Mouse (Mus musculus): ENCODE results near the gene Ucma. TPM values are rescaled to one million over a fixed set of nuclear protein-coding genes. Genes with fewer than 3 reads are reported as not detected.

Gene Ucma
- polyA plus RNA-seq, 1 experiment from 2014 or later: not detected

DNA sequence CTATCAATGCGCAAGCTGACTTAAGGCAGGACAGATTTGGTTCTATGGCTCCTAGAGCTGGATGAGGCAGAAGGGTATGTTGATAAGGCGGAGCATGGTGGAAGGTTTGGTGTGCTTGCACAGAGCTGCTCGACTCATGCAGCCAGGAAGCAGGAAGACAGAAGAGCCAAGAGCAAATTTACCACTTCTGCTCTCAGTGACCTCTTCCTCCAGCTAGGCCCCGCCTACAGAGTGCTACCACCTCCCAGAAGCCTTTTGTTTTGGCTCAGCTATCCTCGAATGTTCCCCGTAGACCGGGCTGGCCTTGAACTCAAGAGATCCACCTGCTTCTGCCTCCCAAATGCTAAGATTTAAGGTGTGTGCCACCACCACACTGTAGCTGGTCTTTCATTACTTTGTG is 38.7 kb downstream of the Ucma start:
- Histone ChIP-seq H3K27ac (ENCODE audit: low read depth, low read length) (no peak overlapping the region), H3K4me3 (ENCODE audit: low read depth, low read length) (no peak overlapping the region), H3K4me1 (replicated peaks; ENCODE audit: control insufficient read depth, insufficient read depth, low read length) (peaks cover 11% of the 10 kb centered on the region), H3K27me3 (replicated peaks; ENCODE audit: control insufficient read depth, insufficient read depth, low read length) (no peaks in the 10 kb centered on the region), H3K9ac (ENCODE audit: low read depth, low read length) (no peak overlapping the region), H3K36me3 (ENCODE audit: control insufficient read depth, insufficient read depth, low read length) (peaks cover 4% of the 10 kb centered on the region; the same call in 1 of the 2 replicates), H3K9me3 (ENCODE audit: control insufficient read depth, low read length) (no peaks in the 10 kb centered on the region), H3K4me2 (no peak overlapping the region)
- ATAC-seq (replicated peaks; ENCODE audit: low FRiP score): no peak
- DNase-seq (ENCODE audit: low spot score): no peak
- WGBS: 62% methylated on average over 7 of the region's 7 CpGs

DNA sequence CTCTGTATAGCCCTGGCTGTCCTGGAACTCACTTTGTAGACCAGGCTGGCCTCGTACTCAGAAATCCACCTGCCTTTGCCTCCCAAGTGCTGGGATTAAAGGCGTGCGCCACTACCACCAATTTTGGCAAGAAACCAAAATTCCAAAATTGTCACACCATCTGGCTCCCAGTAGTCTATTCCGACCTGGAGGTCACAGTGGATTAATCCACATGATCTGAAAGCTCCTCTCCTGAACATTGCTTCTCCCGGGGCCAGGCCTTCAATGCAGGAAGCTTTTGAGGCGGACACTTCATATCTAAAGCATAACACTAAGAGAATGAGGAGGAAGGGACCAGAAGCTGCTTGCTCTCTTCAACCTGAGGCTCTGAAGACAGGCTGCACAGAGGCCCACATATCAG is 39.6 kb downstream of the Ucma start:
- no peak for DNase-seq (ENCODE audit: low spot score)
- 84% methylated on average over 6 of the region's 6 CpGs for WGBS
- H3K9ac ChIP-seq (ENCODE audit: low read depth, low read length): no peak overlapping the region
- ATAC-seq (replicated peaks; ENCODE audit: low FRiP score): no peak
- H3K27ac ChIP-seq (ENCODE audit: low read depth, low read length): no peak overlapping the region
- no peaks in the 10 kb centered on the region for H3K27me3 ChIP-seq (replicated peaks; ENCODE audit: control insufficient read depth, insufficient read depth, low read length)
- H3K4me3 ChIP-seq (ENCODE audit: low read depth, low read length): no peak overlapping the region
- H3K9me3 ChIP-seq (ENCODE audit: control insufficient read depth, low read length): no peaks in the 10 kb centered on the region
- H3K4me2 ChIP-seq: no peak overlapping the region
- H3K36me3 ChIP-seq (ENCODE audit: control insufficient read depth, insufficient read depth, low read length): peaks cover 3% of the 10 kb centered on the region; the same call in 1 of the 2 replicates
- H3K4me1 ChIP-seq (replicated peaks; ENCODE audit: control insufficient read depth, insufficient read depth, low read length): peaks cover 11% of the 10 kb centered on the region

DNA sequence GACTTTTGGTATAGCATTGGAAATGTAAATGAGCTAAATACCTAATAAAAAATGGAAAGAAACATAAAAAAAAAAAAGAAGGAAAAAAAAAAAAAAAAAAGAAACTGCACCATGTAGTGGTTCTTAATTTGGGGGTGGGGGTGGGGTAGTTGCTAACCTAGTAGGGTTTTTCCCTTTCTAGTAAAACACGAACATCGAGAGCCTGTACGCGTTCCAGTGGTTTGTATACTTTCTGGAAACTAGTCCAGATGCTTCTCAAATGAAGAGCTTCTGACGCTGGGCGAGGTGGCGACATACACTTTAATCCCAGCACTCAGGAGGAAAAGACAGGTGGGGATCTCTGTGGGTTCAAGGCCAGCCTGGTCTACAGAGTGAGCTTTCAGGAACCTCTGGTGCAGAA is 41.0 kb downstream of the Ucma start:
- Histone ChIP-seq H3K36me3 (ENCODE audit: control insufficient read depth, insufficient read depth, low read length) (no peaks in the 10 kb centered on the region), H3K9ac (ENCODE audit: low read depth, low read length) (no peak overlapping the region), H3K4me2 (no peak overlapping the region), H3K9me3 (ENCODE audit: control insufficient read depth, low read length) (no peaks in the 10 kb centered on the region), H3K4me1 (replicated peaks; ENCODE audit: control insufficient read depth, insufficient read depth, low read length) (peaks cover 1% of the 10 kb centered on the region), H3K4me3 (ENCODE audit: low read depth, low read length) (no peak overlapping the region), H3K27ac (ENCODE audit: low read depth, low read length) (no peak overlapping the region), H3K27me3 (replicated peaks; ENCODE audit: control insufficient read depth, insufficient read depth, low read length) (no peaks in the 10 kb centered on the region)
- 92% methylated on average over 7 of the region's 7 CpGs for WGBS
- DNase-seq (ENCODE audit: low spot score) (no peak), ATAC-seq (replicated peaks; ENCODE audit: low FRiP score) (no peak)

DNA sequence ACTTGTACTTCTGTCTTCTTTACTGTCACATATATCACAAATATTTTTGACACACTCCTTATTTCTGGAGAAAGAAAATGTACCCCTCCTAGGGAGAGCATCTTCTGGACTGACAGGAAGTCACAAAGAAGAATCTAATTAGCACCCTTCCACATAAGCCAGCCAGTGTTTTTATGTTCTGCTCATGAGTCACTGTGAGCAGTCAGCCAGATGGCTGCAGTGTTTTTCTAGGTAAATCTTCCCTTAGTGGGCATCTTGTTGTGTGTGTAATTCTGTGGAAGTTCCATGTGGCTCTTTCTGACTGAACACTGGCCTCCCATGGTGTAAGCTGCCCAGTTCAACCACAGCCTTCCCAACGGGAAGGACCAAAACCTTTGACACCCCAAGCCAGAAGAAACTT is 43.8 kb downstream of the Ucma start:
- H3K27ac ChIP-seq (ENCODE audit: low read depth, low read length): no peak overlapping the region
- peaks cover 7% of the 10 kb centered on the region for H3K4me1 ChIP-seq (replicated peaks; ENCODE audit: control insufficient read depth, insufficient read depth, low read length)
- H3K9ac ChIP-seq (ENCODE audit: low read depth, low read length): no peak overlapping the region
- no peaks in the 10 kb centered on the region for H3K27me3 ChIP-seq (replicated peaks; ENCODE audit: control insufficient read depth, insufficient read depth, low read length)
- 70% methylated on average over 1 of the region's 1 CpGs for WGBS
- no peaks in the 10 kb centered on the region for H3K9me3 ChIP-seq (ENCODE audit: control insufficient read depth, low read length)
- no peaks in the 10 kb centered on the region for H3K36me3 ChIP-seq (ENCODE audit: control insufficient read depth, insufficient read depth, low read length)
- DNase-seq (ENCODE audit: low spot score) (no peak), ATAC-seq (replicated peaks; ENCODE audit: low FRiP score) (no peak)
- H3K4me2 ChIP-seq: no peak overlapping the region
- no peak overlapping the region for H3K4me3 ChIP-seq (ENCODE audit: low read depth, low read length)

DNA sequence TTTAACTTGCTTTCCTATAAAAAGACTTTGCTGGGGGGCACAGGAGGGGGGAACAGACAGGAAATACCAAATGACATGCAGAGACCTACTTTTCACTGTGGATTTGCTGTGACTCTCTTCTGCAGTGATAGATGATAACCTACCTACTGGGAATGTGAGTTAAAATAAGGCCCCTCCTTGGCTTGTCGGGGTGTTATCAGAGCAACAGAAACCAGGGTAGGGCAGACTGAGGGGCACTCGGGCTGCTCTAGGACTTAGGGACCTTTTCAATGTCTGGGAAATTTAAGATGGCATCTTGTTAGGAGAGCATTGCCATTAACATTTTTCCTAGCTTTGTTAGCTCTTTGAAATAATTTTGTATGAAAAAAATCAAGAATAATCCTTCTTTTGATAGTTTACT is 47.4 kb downstream of the Ucma start:
- DNase-seq (ENCODE audit: low spot score): no peak
- H3K4me1 ChIP-seq (replicated peaks; ENCODE audit: control insufficient read depth, insufficient read depth, low read length): peaks cover 7% of the 10 kb centered on the region
- no peak overlapping the region for H3K27ac ChIP-seq (ENCODE audit: low read depth, low read length)
- H3K4me3 ChIP-seq (ENCODE audit: low read depth, low read length): no peak overlapping the region
- no peaks in the 10 kb centered on the region for H3K36me3 ChIP-seq (ENCODE audit: control insufficient read depth, insufficient read depth, low read length)
- no peak overlapping the region for H3K4me2 ChIP-seq
- no peak overlapping the region for H3K9ac ChIP-seq (ENCODE audit: low read depth, low read length)
- 28% methylated on average over 2 of the region's 2 CpGs for WGBS
- H3K27me3 ChIP-seq (replicated peaks; ENCODE audit: control insufficient read depth, insufficient read depth, low read length): no peaks in the 10 kb centered on the region
- peak; percentile 58 for ATAC-seq (replicated peaks; ENCODE audit: low FRiP score)
- no peaks in the 10 kb centered on the region for H3K9me3 ChIP-seq (ENCODE audit: control insufficient read depth, low read length)

DNA sequence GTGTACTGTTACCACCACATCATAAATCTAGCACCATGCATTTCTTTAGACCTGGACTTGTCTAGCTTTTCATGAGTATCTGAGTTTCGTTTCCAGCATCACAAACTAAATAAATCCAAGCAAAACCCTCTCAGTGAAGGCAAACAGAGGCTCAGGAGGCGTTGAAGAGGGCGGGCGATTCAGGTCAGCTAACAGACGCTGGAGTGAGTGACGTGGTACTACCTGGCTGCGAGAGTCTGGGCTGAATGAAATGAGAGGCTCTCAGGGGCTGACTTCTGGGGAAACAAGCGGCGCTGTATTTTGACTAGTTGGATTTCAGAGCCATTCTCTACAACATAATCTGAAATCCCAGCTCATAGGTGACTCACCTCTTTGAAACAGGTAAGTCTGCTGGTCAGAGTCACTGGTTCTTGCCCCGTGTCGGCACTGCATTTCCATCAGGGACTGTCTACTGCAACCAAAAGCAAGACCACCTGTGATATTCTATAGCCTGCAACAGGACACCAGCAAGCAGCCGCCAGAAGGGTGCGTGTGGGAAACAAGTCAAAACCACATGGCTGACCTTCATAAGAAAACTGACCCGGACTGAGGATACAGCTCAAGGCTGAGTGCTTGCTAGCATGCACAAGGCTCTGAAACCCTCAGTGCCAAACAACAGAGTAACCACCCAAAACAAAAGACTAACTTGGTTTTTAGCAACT is 47.9 kb downstream of the Ucma start:
- ATAC-seq (replicated peaks; ENCODE audit: low FRiP score) (no peak), DNase-seq (ENCODE audit: low spot score) (no peak)
- no peak overlapping the region for H3K27ac ChIP-seq (ENCODE audit: low read depth, low read length)
- H3K27me3 ChIP-seq (replicated peaks; ENCODE audit: control insufficient read depth, insufficient read depth, low read length): no peaks in the 10 kb centered on the region
- H3K36me3 ChIP-seq (ENCODE audit: control insufficient read depth, insufficient read depth, low read length): no peaks in the 10 kb centered on the region
- no peak overlapping the region for H3K4me2 ChIP-seq
- no peak overlapping the region for H3K9ac ChIP-seq (ENCODE audit: low read depth, low read length)
- no peak overlapping the region for H3K4me3 ChIP-seq (ENCODE audit: low read depth, low read length)
- peaks cover 7% of the 10 kb centered on the region for H3K4me1 ChIP-seq (replicated peaks; ENCODE audit: control insufficient read depth, insufficient read depth, low read length)
- H3K9me3 ChIP-seq (ENCODE audit: control insufficient read depth, low read length): no peaks in the 10 kb centered on the region
- WGBS: 73% methylated on average over 14 of the region's 14 CpGs

DNA sequence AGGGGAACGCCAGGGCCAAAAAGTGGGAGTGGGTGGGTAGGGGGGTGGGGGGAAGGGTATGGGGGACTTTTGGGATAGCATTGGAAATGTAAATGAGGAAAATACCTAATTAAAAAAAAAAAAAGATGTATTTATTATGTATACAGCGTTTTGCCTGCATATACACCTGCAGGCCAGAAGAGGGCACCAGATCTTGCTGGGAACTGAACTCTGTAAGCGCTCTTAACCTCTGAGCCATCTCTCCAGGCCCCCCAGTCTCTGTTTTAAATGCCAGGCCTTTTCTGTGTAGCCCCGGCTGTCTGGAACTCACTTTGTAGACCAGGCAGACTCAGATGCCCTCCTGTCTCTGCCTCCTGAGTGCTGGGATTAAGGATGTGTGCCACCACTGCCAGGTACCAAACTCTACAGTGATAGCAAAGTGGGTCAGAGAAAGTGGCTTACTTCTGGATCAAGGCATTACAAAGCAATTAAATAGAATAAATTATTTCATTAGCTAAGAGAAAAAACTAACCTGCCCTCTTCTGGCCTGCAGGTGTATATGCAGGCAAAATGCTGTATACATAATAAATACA is 49.3 kb downstream of the Ucma start:
- Histone ChIP-seq H3K4me2 (no peak overlapping the region), H3K36me3 (ENCODE audit: control insufficient read depth, insufficient read depth, low read length) (no peaks in the 10 kb centered on the region), H3K9me3 (ENCODE audit: control insufficient read depth, low read length) (no peaks in the 10 kb centered on the region), H3K27me3 (replicated peaks; ENCODE audit: control insufficient read depth, insufficient read depth, low read length) (no peaks in the 10 kb centered on the region), H3K27ac (ENCODE audit: low read depth, low read length) (no peak overlapping the region), H3K4me1 (replicated peaks; ENCODE audit: control insufficient read depth, insufficient read depth, low read length) (peaks cover 7% of the 10 kb centered on the region), H3K4me3 (ENCODE audit: low read depth, low read length) (no peak overlapping the region), H3K9ac (ENCODE audit: low read depth, low read length) (no peak overlapping the region)
- DNase-seq (ENCODE audit: low spot score): no peak
- 33% methylated on average over 3 of the region's 4 CpGs for WGBS
- peak; percentile 47; the same call in 1 of the 2 replicates for ATAC-seq (replicated peaks; ENCODE audit: low FRiP score)

DNA sequence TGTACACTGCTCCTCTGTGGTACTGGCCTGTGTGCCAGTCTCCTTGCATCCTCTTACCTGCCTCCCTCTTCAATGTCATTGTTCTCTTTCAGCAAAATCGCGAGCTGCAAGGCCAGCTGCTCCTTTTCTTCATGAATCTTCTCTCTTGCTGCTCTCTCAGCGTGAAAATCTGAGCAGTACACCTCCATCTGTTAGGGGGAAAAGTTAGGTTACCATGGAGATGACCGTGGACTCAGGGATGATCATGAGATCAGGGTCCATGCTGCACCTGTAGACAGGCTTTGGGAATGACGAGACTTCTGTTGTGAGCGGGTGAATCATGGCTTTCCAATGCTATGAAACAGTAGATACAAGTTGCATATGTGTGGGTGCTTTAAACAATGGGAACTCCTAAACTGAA is 51.1 kb downstream of the Ucma start:
- Histone ChIP-seq H3K27me3 (replicated peaks; ENCODE audit: control insufficient read depth, insufficient read depth, low read length) (no peaks in the 10 kb centered on the region), H3K4me3 (ENCODE audit: low read depth, low read length) (no peak overlapping the region), H3K27ac (ENCODE audit: low read depth, low read length) (no peak overlapping the region), H3K4me2 (no peak overlapping the region), H3K9ac (ENCODE audit: low read depth, low read length) (no peak overlapping the region), H3K9me3 (ENCODE audit: control insufficient read depth, low read length) (no peaks in the 10 kb centered on the region), H3K4me1 (replicated peaks; ENCODE audit: control insufficient read depth, insufficient read depth, low read length) (peaks cover 7% of the 10 kb centered on the region), H3K36me3 (ENCODE audit: control insufficient read depth, insufficient read depth, low read length) (no peaks in the 10 kb centered on the region)
- WGBS: 80% methylated on average over 6 of the region's 6 CpGs
- ATAC-seq (replicated peaks; ENCODE audit: low FRiP score): no peak
- DNase-seq (ENCODE audit: low spot score): no peak

DNA sequence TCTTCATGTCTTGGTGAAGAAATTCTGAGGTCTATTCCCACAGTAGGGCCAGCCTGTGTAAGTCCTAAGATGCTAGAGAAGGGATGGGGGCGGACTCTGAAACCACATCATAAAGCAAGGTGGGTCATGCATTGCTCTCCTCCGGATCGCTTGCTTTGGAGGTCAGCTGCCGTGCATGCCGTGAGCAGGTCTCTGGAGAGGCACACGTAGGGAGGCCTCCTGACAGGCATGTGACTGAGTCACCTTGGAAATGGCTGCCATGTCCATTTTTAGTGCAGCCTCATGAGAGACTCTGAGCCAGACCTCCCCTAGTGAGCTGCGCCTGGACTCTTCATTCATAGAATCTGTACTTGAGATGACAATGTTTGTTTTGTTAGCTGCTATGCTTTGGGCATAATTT is 52.1 kb downstream of the Ucma start:
- no peak overlapping the region for H3K4me3 ChIP-seq (ENCODE audit: low read depth, low read length)
- DNase-seq (ENCODE audit: low spot score): no peak
- H3K9ac ChIP-seq (ENCODE audit: low read depth, low read length): no peak overlapping the region
- no peak overlapping the region for H3K4me2 ChIP-seq
- H3K27ac ChIP-seq (ENCODE audit: low read depth, low read length): no peak overlapping the region
- no peaks in the 10 kb centered on the region for H3K9me3 ChIP-seq (ENCODE audit: control insufficient read depth, low read length)
- no peaks in the 10 kb centered on the region for H3K27me3 ChIP-seq (replicated peaks; ENCODE audit: control insufficient read depth, insufficient read depth, low read length)
- peaks cover 6% of the 10 kb centered on the region for H3K4me1 ChIP-seq (replicated peaks; ENCODE audit: control insufficient read depth, insufficient read depth, low read length)
- no peak for ATAC-seq (replicated peaks; ENCODE audit: low FRiP score)
- WGBS: 88% methylated on average over 7 of the region's 7 CpGs
- no peaks in the 10 kb centered on the region for H3K36me3 ChIP-seq (ENCODE audit: control insufficient read depth, insufficient read depth, low read length)

All from liver, embryonic 11.5 days (tissue).